Mouse (Mus musculus) brain, adult 2 months (tissue): ENCODE data around the gene Prkag2.
A peak's percentile ranks its signal among the peaks of the same experiment; 100 is the strongest.

Experiments used
- DNase-seq: peaks from one replicate; pipeline ENCODE4 v3.0.0; 2011; ENCODE audit warnings: low read depth, low spot score

Gene Prkag2

DNA sequence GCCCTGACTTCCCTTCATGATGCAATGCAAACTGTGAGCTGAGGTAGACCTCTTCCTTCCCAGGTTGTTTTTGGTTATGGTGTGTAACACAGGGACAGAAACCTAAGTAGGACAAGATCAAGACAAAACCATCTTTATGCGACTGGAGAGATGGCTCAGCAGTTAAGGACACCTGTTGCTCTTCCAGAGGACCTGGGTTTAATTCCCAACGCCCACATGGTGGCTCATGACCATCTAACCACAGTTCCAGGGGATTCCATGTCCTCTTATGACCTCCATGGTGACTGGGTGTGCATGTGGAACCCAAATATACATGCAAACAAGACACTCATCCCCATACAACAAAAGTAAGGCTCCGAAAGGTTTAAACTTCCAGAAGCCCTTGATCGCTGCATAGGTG, 171.6 kb downstream of the Prkag2 start:
- DNase-seq: no peak

DNA sequence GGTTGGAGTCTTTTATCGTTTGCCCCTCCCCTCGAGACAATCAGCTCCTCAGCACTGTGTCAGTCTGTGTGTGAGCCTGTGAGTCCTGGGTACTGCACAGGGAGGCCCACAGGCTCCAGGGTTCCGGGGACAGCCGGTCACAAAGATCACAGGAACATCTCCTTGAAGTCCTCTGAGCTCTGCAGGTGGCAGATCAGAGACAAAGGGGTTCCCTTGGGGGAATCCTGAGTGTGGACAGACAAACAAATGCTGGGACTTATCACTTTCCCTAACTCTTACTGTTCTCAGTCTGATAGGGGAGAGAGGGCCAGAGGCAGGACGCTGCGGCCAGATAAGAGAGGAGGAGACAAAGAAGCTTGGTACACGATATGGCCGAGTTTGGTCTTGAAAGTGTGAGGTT, 172.7 kb downstream of the Prkag2 start:
- no peak for DNase-seq

DNA sequence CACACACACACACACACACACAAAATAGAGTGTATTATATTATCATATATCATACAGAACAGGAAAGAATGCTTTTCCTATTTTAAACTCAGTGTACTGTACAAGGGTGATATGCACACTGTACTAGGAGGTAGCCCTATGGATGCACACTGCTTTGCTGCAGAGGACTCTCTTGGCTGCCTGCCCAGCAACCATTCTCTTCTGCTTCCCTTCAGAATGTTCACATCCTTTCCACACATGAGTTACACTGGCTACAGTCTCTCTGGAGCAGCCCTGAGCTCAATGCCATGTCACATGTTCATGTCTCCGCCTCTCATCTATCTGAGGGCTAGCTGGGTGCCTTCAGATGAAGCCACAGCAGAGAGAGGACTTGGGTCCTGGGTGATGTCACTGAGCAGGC, 181.3 kb downstream of the Prkag2 start:
- peak; percentile 64 for DNase-seq

- DNase-seq: peak; percentile 75
These were observed 183.9 kb downstream of the Prkag2 start for GRCm38 (mm10) chr5:24916511-24916910.

DNA sequence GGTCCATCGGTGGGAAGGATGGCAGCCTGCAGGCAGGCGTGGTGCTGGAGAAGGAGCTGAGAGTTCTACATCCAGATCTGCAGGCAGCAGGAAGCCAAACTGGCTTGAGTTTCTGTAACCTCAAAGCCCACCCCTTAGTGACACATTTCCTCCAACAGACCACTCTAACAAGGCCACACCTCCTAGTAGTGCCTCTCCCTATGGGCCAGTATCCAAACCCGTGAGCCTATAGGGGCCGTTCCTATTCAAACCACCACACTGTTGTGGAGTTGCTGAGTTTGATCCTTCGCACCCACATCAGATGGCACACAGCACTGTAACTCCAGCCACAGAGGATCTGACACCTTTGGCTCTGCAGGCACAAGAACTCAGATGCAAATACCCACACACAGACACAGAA, 185.3 kb downstream of the Prkag2 start:
- no peak for DNase-seq

GRCm38 (mm10) chr5:24913656-24914055, 186.8 kb downstream of the Prkag2 start:
- DNase-seq: peak; percentile 64

GRCm38 (mm10) chr5:24908820-24909716, 191.4 kb downstream of the Prkag2 start:
- peak; percentile 52 for DNase-seq

DNA sequence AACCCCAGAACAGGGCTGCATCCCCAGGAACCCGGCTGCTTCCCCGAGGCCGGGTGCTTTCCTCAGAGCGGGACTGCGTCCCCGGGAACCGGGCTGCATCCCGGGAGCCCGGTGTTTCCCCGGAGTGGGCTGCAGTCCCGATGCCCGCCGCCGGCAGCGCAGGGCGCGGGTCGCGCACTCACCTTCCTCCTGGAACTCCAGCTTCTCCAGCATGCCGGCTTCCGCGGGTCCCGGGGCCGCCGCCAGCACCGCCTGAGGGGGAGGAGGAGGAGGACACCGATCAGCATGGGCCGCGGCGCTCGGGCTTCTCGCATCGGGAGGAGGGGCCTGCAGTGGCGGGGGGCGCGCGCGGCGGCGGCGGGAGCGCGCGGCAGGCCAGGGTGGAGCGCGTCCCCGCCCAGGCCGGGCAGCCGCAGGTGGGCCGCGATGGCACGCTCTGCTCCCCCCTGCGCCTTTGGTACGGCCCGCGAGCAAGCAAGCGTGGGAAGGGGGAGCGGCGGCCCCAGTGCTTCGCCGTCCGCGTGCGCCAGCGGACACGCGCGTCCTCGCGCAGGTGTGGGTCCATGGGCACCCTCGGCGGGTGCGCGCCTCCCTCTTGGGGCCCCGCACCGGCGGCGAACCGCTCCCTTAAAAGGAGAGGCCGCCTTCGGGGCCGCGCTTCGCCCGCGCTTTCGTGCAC, 192.2 kb downstream of the Prkag2 start:
- peak; percentile 97 for DNase-seq

- peak; percentile 46 for DNase-seq
These were observed 192.7 kb downstream of the Prkag2 start for GRCm38 (mm10) chr5:24907737-24908136.

GRCm38 (mm10) chr5:24906844-24907243, 193.6 kb downstream of the Prkag2 start:
- DNase-seq: no peak

GRCm38 (mm10) chr5:24904941-24905340, 195.5 kb downstream of the Prkag2 start:
- peak; percentile 91 for DNase-seq

DNA sequence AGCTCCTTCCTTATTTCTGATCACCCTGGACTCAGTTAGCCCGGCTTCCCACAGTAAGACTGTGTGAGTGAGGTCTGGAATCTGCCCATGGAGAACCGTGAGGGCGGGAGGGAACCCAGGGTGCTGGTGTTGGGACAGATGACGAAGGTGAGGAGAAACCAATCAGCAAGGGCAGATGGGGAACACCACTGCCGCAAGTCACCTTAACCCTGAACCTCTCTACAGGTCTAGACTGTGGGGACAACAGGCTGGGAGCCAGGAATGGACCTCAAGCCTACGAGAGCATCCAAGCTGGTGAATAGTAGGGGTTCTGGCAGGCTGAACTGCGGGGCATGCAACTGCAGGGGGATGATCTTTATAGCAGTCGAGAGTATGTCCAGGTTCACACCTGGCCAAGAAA, 196.0 kb downstream of the Prkag2 start:
- DNase-seq: no peak

GRCm38 (mm10) chr5:24904001-24904400, 196.4 kb downstream of the Prkag2 start:
- DNase-seq: no peak

DNA sequence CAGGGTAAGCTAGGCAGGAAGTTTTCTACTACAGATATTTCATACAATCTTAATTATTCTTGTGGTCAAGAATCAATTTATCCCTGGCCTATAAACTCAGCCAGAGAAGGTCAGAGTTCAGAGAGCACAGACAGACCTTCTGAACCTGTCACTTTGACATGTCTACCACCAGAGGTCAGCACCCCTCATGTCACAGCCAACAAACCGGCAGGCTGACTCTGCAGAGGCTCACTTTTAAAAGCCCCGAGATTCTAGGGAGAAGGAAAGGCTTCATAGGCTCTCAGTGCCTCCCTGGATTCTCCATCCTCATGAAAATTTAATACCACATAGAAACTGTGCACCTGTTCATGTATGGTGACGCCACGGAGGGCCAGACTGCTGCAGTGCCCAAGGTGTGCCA, 197.6 kb downstream of the Prkag2 start:
- peak; percentile 81 for DNase-seq

- no peak for DNase-seq
These were observed 204.8 kb downstream of the Prkag2 start for GRCm38 (mm10) chr5:24895606-24896005.

- no peak for DNase-seq
These were observed 205.6 kb downstream of the Prkag2 start for GRCm38 (mm10) chr5:24894814-24895213.

DNA sequence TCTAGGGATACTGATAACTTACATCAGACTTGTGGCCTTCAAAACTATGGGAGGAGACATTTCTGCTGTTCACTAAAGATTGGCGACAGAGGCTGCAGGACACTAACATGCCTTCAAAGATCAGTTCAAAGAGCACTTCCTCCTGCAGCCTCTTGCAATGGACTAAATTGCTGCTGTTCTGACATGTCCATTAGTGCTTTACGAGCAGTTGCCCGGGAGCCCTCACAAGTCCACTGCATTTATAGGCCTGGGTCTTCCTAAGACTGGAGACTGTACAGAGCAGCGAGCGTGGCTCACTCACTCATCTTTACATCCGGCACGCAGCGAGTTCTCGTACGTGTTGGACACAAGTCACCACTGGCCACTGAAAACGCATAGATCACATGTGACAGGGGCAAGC, 208.0 kb downstream of the Prkag2 start:
- no peak for DNase-seq

- peak; percentile 45 for DNase-seq
These were observed 210.6 kb downstream of the Prkag2 start for GRCm38 (mm10) chr5:24889860-24890259.

GRCm38 (mm10) chr5:24888874-24889591, 211.4 kb downstream of the Prkag2 start:
- DNase-seq: no peak

DNA sequence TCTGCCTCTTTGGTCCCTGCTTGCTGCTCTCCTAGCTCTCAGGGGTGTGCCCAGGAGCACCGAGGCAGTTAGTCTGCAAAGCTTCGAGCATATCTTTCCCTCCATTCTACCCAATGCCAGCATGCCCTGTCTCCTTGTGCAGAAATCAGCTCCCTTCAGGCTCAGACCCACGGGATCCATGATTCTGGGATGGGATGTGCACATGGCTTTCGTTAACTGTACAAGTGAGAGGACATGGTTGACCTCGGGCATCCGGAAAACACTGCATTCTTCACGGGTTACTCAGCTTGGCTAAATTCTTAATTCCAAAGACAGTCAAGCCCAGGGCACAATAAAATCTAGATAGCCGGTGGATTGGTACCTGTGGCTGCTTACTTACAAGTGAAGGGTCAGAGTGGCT, 213.2 kb downstream of the Prkag2 start:
- DNase-seq: no peak

GRCm38 (mm10) chr5:24878713-24879112, 221.7 kb downstream of the Prkag2 start:
- no peak for DNase-seq
